Mouse (Mus musculus): ENCODE data around the gene Hcn1.

- TF ChIP-seq CTCF (IDR thresholded peaks at IDR 0.05; ENCODE audit: low read depth): no peak
- TF ChIP-seq EP300 (IDR thresholded peaks at IDR 0.05; ENCODE audit: low read depth): no peak
Observed at GRCm38 (mm10) chr13:117728393-117728792, 126.3 kb downstream of the Hcn1 start.
